Comparison of ENCODE assay signal across 9 mouse cellular contexts in genomic region chr17:5216965-5217546, GRCm38 (mm10).
A peak's percentile ranks its signal among the peaks of the same experiment; 100 is the strongest.
DNase-seq lines count a peak whose midpoint lies in the region; ATAC-seq and TF ChIP-seq lines count a peak whose summit lies in the region.
"Had no signal": no experiment of that assay in that cellular context is flagged by ENCODE, and none has a peak within 500 bp of the region (broad histone marks: within the 10 kb centered on the region; RNA-seq: fewer than 3 reads in every experiment).

No protein-coding gene starts in this region.

- TF ChIP-seq POLR2A in limb, embryonic 14.5 days (IDR thresholded peaks at IDR 0.05; ENCODE audit: borderline replicate concordance, extremely low read depth, insufficient read depth, insufficient read length) = no peak

- no peak overlapping the region for H3K9ac ChIP-seq in limb, embryonic 14.5 days (ENCODE audit: low read depth, low read length, severe bottlenecking)
- no peak overlapping the region for H3K9ac ChIP-seq in stomach, postnatal 0 days (ENCODE audit: low read length)
- H3K9ac ChIP-seq: embryonic facial prominence, embryonic 15.5 days had no signal

- H3K4me1 ChIP-seq in megakaryocyte, embryonic 14.5 days = peaks cover 71% of the 10 kb centered on the region
- H3K4me1 ChIP-seq in limb, embryonic 14.5 days (ENCODE audit: control insufficient read depth, insufficient read depth, low read length) = peaks cover 44% of the 10 kb centered on the region
- peaks cover 20% of the 10 kb centered on the region for H3K4me1 ChIP-seq in stomach, postnatal 0 days (replicated peaks; ENCODE audit: control insufficient read depth, insufficient read depth)

- peak; percentile 48 to 52 for DNase-seq in cerebellum, adult 18-20 months
- DNase-seq in cerebellum, adult 9-10 months = no peak
- DNase-seq in limb, embryonic 14.5 days (ENCODE audit: low spot score) = no peak
- DNase-seq in stomach, postnatal 0 days (ENCODE audit: low spot score) = peak; percentile 80
- no peak for DNase-seq in testis, postnatal 14 days (ENCODE audit: low spot score)
- no peak for DNase-seq in right cerebral cortex, adult 18-20 months

- H3K27ac ChIP-seq in limb, embryonic 14.5 days (replicated peaks; ENCODE audit: low read depth, low read length) = no peak overlapping the region
- peak overlapping the region; percentile 13; the same call in 1 of the 2 replicates for H3K27ac ChIP-seq in stomach, postnatal 0 days (replicated peaks)
- H3K27ac ChIP-seq: embryonic facial prominence, embryonic 15.5 days had no signal

- peak overlapping the region; percentile 14 for H3K4me3 ChIP-seq in megakaryocyte, embryonic 14.5 days (replicated peaks)
- no peak overlapping the region for H3K4me3 ChIP-seq in limb, embryonic 14.5 days (replicated peaks; ENCODE audit: low read length)
- H3K4me3 ChIP-seq in stomach, postnatal 0 days (ENCODE audit: low read depth, low read length) = no peak overlapping the region
- H3K4me3 ChIP-seq: embryonic facial prominence, embryonic 15.5 days had no signal

- no peaks in the 10 kb centered on the region for H3K27me3 ChIP-seq in megakaryocyte, embryonic 14.5 days (replicated peaks)
- H3K27me3 ChIP-seq in limb, embryonic 14.5 days (ENCODE audit: control insufficient read depth, insufficient read depth, low read length) = no peaks in the 10 kb centered on the region
- H3K27me3 ChIP-seq in stomach, postnatal 0 days (ENCODE audit: control insufficient read depth, insufficient read depth, low read length) = no peaks in the 10 kb centered on the region
- H3K27me3 ChIP-seq: embryonic facial prominence, embryonic 15.5 days had no signal

- H3K36me3 ChIP-seq in megakaryocyte, embryonic 14.5 days (replicated peaks; ENCODE audit: low read length) = peaks cover 7% of the 10 kb centered on the region
- no peaks in the 10 kb centered on the region for H3K36me3 ChIP-seq in limb, embryonic 14.5 days (ENCODE audit: control insufficient read depth, insufficient read depth, low read length)
- H3K36me3 ChIP-seq in stomach, postnatal 0 days (ENCODE audit: control insufficient read depth, insufficient read depth, low read length) = no peaks in the 10 kb centered on the region
- H3K36me3 ChIP-seq: embryonic facial prominence, embryonic 15.5 days had no signal

- no peaks in the 10 kb centered on the region for H3K9me3 ChIP-seq in megakaryocyte, embryonic 14.5 days
- no peaks in the 10 kb centered on the region for H3K9me3 ChIP-seq in limb, embryonic 14.5 days (ENCODE audit: control insufficient read depth, low read length)
- no peaks in the 10 kb centered on the region for H3K9me3 ChIP-seq in stomach, postnatal 0 days (ENCODE audit: control insufficient read depth, low read length)
- H3K9me3 ChIP-seq: embryonic facial prominence, embryonic 15.5 days had no signal

- ATAC-seq in megakaryocyte, adult 5-6 weeks (ENCODE audit: poor library complexity, severe bottlenecking) = no peak
- ATAC-seq in limb, embryonic 14.5 days (ENCODE audit: low FRiP score, low read depth) = 0 out of 2 replicates have a peak, but pooled peaks have one; percentile 9
- ATAC-seq in stomach, postnatal 0 days (ENCODE audit: low FRiP score, low TSS enrichment) = peak; percentile 80

- H3K4me2 ChIP-seq in limb, embryonic 14.5 days (replicated peaks; ENCODE audit: low read depth, low read length, severe bottlenecking) = no peak overlapping the region
- H3K4me2 ChIP-seq in stomach, postnatal 0 days (replicated peaks; ENCODE audit: low read depth) = no peak overlapping the region
- H3K4me2 ChIP-seq: embryonic facial prominence, embryonic 15.5 days had no signal

- 41% methylated on average over 10 of the region's 10 CpGs for WGBS in limb, embryonic 14.5 days
- 58% methylated on average over 10 of the region's 10 CpGs for WGBS in stomach, postnatal 0 days

- TF ChIP-seq CTCF in stomach, postnatal 0 days (IDR thresholded peaks at IDR 0.05; ENCODE audit: low read depth) = no peak

- no peak for TF ChIP-seq EP300 in stomach, postnatal 0 days (optimal IDR thresholded peaks at IDR 0.05)

Comparison
In these comparisons a context has a peak if more than half of its experiments do, and no peak if none do; other contexts are left out.
1. DNase-seq: peak in cerebellum, adult 18-20 months (2 of 2) and stomach, postnatal 0 days (single experiment); none in cerebellum, adult 9-10 months (single experiment), limb, embryonic 14.5 days (single experiment), testis, postnatal 14 days (single experiment) and right cerebral cortex, adult 18-20 months (single experiment).